Mouse (Mus musculus) liver, postnatal 0 days (tissue): ENCODE results near the gene Fam155a.

Experiments
- CTCF ChIP-seq: sonication (generic); IDR thresholded peaks from 2 replicates; pipeline ENCODE4 v1.5.1; 2016; ENCODE audit warnings: antibody characterized with exemption, low read depth
- EP300 ChIP-seq: IDR thresholded peaks from 2 replicates; pipeline ENCODE4 v1.6.1; 2016; ENCODE audit warnings: antibody characterized with exemption, low read depth, mild to moderate bottlenecking

DNA sequence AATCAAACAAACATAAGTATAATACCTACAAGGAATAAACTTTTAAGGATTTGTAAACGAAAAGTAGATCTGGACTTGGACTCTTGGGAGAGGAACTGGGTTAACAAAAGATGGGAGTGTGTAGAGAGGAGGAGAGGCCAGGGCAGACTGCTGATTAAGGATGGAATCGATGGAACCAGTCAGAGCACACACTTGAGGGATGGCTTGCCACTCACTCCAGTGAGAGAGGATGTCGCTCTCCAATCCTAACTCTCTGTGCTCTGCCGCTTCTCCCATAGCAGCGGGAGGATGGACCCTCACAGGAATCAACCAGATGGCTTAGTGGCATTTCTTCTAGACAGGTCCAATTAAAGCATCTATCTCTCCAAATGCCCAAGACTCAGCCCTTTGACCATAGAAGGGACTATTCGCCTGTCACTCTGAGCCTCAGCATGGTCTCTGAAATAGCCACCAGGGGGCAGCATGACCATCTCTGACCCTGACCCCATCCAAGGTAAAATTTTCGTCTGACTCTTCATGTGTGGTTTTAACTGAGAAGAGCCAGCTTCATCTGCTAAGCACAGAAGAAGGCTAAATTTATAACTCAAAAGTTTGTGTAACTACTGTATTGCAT is 422.3 kb downstream of the Fam155a start:
- TF ChIP-seq CTCF (peak; percentile 71), EP300 (no peak)
